Mouse (Mus musculus): ENCODE measurements around the gene Sys1.
A peak's percentile ranks its signal among the peaks of the same experiment; 100 is the strongest.

The Sys1 gene

DNA sequence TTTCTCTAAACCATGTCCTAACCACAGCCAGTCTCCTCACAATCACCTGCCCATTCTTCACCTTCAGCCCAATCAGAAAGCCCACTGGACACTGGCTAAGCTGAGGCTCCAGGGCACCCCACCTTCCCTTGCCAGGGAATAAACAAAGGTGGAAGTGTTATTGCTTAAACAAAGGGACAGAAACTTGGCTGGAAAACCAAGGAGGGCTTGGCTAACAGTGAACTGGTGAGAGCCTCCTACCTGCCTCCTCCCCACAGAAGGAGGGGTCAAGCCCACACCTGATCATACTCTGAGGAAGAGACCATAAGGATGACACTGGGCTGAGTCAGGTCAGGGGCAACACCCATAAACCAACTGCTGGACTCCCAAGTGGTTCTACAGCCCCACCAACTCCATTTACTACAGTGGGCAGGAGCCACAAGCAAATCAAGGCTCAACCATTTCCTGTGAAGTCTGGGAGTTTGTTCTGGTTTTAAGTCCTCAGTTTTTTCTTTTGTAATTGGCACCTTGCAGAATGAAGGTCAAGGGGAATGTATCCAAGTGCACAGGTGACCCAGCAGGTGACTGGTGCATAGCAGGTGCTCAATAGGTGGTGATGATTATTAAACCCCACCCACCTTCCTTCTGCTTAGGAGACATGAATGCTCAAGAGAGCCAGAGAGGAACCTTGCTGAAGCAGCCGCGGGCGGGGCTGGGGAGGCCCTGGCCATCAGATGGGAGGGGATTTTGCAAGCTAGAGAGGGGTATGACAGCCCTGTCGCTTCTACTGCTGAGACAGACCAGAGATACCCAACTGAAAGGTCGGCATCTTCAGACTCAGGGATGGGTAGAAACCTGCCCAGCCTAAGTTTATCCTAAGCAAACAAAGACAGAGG is 21.3 kb upstream of the Sys1 start:
- DNase-seq, result no peak

DNA sequence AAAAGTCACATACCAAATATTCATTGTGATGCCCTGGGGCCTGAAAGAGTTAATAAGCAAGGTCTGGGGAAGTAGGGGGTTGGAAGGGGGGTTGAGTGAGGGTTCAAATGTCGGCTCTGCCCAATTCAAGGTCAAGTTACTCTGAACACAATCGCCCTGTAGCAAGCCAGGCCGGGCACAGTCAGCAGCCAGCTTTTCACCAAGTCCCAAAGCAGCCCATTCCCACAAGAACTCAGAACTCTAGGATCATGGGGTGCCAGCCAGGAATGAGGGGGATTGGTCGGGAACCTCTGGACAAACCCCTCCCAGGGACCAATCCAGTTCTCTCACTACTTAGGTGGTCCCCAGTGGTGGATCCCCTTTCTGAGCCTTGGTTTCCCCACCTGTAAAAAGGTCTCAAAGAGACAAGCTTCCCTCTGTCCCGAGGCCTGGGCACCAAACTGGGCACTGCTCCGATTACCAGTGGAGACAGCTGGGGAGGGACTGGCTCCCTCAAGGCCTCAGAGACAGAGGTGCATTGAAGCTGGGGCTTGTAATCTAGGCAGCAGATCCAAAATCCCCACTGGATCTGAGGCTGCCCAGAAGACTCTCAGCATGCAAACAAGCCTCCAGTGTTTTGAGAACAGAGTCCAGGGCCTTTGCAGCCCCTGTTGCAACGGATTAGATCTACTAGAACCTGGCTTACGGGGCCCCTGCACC is 20.4 kb upstream of the Sys1 start:
- no peak for DNase-seq

DNA sequence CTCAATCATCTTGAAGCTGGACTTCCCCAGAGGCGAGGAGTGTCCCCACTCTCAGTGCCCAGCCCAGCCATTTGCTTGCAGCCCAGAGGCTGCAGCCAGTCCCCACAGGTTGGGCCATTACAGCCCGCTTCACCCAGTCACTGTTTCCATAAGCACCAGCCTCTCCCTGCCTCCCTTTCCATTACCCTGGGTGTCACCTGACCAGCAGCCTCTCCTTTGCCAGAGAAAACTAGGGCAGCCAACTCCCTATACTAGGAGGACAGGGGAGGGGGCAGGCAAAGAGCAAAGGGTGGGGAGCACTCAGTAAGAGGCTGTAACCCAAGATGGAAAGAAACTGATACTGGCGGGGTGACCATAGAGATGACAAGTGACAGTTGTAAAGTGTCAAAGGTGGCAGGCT is 19.8 kb upstream of the Sys1 start:
- no peak for DNase-seq

DNA sequence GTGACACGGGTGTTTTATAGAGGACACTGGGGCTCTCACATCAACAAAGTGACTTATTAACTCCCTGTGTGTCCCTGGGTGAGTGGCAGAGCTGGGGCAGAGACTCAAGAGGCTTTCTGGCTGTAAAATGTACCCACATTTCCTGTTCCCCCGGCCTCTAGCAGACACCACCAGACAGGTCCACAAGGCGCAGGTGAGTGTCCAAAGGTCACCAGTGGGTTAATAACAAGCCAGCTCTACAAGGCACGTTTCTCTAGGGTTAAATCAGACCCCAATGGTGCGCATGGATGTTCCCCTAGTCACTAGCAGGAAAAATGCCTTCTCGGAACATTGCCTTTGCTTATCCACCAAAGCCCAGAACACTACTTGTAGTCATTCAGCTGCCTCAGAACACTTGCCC is 19.1 kb upstream of the Sys1 start:
- DNase-seq, result no peak

DNA sequence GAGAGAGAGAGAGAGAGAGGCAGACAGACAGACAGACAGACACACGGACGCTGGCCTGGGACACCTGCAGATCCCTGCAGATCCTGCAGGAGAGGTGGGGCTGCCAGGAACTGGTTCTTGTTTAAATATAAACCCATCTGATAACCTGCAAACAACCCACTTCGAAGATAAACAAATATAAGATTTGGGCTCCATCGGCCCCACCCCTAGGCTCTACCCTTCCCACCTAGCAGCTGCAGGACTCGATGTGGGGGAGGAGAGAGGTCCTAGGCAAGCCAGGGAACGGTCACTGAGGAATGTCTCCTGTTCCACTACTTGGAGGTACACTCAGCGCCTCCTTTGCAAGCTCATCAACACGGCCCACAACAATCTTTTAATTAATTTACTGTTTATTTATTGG is 18.5 kb upstream of the Sys1 start:
- DNase-seq, result no peak

DNA sequence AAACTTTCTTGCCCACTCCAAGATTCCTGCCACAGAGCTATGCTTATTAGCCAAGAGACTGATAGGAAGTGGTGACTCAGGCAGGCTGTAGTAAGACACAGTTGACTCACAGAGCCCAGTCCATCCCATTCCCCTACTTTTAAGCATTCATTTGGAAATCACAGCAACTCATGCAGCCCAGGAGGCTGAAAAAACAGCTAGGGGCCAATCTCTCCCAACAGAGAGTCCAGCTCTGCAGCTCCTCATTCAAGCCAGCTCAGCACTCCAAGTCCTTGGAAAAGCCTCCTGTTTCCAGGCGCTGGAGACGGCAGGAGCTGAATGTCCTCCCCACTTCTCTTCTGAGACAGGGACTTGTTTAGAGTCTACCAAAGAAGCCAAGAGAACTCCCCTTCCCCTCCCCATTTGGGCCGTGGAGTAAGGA is 17.8 kb upstream of the Sys1 start:
- DNase-seq, result no peak

DNA sequence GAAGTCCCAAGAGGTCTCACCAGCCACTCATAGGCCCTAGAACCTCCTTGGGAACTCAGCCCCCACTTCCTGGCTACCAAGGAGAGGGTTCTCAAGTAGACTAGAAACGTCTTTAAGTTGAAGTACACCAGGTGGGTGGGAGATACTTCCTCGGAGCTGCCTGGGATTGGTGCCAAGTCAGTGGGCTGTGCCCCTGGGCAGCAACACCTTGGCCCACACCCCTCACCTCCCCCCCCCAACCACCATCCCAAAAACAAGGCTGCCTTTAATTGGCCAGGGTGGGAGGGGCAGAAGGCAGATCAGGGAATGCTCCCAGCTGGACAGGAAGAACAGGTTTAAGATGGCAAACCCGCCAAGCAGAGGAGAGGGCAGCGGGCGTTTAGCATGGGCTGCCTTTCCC is 16.4 kb upstream of the Sys1 start:
- no peak for DNase-seq

DNA sequence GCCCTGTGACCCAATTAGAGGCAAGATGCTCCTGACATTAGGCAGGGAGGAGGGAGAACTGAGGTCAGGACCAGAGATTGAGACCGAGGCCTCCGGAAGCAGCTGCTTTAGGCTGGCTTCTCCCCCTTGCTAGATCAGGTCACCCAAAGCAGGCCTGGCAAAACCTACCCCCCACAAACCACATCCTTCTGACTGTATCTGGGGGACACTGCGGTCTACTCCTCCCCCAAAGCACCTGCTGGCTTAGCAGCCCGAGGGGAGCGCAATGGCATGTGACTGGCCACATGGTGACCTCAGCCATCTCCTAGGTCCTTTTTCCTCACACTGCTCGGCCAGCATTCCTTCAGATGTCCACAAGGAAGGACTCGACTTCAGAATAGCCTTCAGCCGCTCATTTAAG is 15.6 kb upstream of the Sys1 start:
- DNase-seq, result no peak

DNA sequence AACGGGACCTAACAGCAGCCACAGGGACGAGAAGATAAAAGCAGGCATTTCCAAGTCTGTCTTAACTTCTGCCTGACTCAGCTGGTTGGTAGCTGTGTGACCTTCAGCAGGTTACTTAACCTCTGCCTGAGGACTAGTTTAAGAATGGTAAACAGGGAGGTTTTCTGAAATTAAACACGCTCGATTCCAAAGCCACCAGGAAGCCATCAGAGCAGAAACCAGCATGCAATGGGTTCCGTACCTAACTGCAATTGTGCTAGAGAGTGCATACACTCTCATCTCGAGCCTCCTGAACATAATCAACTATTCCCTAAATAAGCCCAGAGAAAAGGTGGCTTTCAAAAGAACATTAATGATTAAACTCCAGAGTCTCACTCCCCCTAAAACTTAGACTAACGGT is 15.0 kb upstream of the Sys1 start:
- no peak for DNase-seq

DNA sequence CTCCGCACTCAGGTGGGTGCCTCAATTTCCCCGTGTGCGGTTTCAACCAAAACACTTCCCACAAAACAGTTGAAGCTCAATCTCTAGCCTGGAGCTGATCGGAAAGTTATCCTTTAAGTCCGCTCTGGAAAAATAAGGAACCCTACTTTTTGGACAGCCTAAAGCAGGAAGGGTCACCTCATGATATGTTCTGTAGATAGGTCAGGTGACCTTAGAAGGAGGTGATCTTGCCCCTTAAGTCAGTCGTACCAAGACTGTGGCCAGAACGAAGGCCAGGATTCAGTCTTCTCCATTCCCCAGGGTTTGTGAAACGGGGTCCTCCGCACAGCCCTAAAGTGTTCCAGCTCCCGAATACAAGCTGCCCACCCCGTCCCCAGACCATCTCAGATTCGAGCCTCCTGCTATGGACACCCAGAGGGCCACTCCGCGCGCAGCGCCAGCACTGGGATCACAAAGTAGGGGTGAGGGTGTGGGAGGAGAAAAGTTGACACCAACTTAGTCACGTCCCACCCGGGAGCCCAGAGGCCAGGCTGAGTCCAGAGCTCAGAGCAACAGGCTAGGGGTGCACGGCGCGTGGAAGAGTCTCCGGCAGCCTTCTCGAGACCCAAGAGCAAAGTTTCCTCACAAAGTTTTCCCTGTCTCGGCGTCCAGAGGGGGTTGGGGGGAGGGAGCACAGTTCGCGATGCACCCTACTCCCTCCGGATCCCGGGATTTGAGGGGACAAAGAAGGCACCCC is 14.3 kb upstream of the Sys1 start:
- peak; percentile 23 for DNase-seq

DNA sequence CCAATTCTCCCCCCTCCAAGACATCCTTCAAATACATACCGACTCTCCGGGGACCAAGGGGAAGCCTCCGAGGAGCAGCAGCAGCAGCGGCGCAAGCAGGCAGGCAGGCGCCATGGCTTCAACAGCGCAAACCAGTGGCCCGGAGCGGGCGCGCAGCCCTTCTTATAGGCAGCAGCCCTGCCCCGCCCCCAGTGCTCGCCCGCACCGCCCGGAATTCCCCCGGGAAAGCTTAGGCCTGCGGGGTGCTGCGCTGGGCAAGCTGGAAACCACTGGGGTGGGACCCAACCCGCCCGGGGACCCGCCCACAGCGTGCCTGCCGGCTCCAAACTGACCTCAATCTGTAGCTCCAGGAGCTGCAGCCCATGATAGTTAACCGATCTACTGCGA is 13.7 kb upstream of the Sys1 start:
- DNase-seq, result peak; percentile 78

DNA sequence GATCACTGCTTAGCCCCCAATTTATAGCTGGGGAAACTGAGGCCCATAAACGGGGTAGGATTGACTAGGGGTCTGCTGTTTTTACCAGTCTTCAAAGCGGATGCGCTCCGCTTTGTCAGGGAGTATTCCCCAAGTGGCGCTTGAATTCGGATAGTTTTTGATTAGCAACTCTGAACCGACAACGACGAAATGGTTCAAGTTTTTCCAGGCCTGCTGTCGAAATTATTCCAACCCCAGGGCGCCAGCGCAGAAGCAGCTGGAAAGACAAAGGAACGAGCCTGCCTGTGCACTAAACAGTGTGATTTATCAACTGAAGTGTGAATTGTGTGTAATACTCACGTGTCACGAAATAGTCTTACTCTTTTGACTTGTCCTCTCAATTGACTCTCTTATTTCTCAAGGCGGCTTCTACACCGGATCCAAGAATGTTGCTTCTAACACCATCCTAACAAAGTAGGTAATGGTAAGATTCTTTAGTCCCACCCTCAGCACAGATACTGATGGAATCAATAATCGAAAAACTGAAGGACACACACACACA is 13.2 kb upstream of the Sys1 start, which contains the start of gene Sdc4:
Gene Sdc4 (minus strand): TSS at position 428 of the 541 bp plus-strand sequence.
- no peak for DNase-seq

DNA sequence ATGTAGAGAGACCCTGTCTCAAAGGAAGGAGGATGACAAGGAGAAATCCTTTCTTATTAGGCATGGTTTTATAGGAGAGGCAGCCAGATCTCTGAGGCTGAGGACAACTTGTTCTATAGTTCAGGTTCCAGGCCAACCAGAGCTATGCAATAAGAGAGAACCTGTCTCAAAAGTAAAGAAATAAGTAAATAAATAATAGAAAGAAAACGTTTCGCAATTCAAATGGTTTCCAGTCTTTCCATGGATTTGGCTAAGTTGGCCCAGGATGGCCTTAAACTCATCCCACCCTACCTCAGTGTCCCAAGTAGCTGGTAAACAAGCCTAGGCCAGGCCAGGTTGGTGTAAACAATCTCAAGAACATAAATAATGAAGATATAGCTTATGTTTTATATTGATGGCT is 12.1 kb upstream of the Sys1 start:
- no peak for DNase-seq

DNA sequence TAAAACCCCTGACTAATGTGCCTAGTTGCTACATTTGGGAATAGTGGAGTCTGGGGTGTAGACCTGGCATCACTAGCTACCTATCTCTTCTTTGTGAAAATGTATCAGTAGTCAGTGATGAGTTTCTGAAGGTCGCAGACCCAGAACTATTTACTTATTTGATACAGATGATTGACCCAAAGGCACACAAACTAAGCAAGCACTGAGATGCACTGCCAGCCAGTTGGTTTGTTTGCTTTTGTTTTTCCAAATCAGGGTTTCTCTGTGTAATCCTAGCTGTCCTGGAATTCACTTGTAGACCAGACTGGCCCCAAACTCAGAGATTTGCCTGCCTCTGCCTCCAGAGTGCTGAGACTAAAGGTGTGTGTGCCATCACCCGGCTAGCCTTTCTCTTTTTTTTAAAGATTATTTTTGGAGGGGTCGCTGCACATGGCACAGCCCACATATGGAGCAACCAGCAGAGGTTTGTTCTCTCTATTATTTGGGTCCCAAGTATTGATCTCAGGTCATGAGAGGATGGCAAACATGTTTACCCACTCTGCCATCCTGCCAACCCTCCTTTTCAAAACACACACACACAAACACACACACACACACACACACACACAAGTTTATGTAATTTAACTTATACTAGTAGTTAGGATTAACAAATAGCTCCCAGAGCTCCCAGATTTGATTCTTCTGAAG is 11.2 kb upstream of the Sys1 start:
- DNase-seq, result no peak

DNA sequence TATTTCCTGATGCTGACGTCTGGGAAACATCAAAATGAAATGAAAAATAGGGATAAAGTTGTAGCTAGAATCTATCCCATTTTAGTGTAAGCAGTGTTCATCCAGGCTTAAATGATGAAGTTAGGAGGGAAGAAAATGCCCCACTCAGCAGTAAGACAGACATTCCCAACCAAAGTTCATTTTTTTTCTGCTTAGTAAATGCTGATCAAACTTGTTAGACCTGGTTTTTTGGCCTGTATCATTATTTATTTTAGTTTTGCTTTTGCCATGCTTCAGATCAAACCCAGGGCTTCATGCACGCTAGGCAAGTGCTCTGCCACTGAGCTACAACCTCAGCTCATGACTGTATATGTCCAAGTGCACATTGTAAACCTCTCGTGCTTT is 10.7 kb upstream of the Sys1 start:
- DNase-seq, result no peak

DNA sequence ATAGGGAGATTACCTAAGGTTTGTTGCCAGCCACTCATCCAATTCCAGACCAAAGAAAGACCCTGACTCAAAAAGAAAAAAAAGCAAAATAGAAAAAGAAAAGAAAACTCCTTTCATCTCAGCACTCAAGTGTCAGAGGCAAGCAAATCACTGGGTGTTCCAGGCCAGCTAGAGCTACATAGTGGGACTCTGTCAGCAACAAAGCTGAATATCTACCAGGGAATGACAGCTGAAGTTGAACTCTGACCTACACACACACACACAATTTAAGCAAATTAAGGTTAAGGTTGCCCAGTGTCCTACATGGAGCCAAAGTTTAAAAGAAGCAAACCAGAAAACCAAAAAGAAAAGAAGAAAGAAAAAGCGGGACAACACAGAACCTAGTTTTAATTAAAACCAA is 8.6 kb upstream of the Sys1 start:
- no peak for DNase-seq

DNA sequence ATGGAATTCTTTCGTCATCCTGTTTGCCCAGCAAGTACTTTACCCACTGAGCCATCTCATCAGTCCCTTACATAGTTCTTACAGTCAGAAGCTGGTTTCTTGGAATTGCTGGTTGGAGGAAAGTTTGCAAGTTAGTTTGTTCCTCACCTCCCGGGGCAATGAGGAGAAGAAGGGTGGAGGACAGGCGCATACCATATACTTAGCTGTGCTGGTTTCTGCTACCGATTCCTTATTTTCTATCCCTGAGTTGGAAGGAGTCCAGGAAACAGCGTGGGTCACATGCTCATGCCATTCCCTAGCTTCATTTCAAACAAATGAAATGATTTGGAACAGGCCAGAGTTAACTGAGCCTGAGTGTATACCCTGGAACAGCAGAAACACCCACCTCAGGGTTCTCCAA is 7.8 kb upstream of the Sys1 start:
- no peak for DNase-seq

DNA sequence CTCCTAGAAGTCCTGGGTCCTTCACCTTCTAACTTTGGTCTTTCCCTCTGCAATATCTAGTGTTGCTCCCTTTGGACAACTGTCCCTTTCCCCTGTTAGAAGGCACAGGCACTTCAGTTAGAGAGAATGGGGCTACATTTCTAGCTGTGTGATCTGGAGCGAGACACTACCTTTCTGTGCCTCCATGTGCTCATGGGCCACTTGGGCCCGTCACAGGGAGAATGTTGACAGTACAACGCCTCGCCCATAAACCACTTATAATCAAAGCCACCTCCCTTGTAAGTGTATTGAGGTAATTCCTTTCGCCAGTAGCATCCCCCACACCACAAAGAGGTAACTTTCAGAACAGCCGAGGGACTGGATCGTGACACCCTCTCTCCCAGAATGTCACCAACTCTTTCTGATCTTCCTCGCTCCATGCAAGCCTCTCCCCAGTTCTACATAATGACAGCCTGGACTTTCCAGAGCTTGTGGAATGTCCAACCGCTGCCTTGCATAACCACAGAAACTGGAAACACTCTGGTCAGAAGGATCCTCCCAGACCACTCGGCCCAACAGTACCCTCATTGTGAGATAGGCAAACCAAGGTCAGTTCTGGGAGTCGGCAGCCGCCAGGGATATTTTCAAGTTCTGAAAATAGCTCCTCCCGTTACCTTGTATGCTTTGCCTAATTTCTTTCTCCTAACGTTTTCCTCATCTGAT is 7.3 kb upstream of the Sys1 start:
- DNase-seq, result no peak

DNA sequence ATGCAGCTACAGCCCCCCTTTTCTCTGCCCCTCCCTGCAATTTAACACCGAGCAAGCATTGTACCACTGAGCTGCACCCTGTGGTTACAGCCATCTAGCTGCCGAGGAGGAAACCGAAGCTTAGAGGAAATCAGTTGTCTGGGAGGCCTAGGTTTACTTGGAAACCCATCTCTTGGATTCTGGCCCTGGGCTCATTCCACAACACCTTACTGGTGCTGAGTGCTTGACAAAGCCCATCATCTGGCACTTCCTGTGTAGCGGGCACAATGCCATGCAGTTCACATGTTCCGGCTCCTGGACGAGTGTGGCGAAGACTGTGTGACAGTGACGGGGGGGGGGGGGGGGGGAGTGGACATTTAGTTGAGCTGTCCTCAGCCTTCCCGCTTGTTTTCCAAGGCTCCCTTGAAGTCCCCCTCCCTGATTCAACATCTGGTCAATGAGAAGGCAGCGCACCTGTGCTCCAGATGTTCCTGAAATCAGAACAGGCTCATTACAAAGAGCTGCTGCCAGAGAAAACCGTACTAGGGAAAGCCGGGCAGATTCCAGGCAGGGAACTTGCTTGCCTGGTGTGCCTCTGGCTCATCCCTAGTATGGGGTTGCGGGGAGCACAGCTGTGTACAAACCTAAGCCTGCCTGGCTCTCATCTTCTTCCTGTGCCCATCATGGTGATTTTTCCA is 4.6 kb upstream of the Sys1 start:
- DNase-seq, result no peak

DNA sequence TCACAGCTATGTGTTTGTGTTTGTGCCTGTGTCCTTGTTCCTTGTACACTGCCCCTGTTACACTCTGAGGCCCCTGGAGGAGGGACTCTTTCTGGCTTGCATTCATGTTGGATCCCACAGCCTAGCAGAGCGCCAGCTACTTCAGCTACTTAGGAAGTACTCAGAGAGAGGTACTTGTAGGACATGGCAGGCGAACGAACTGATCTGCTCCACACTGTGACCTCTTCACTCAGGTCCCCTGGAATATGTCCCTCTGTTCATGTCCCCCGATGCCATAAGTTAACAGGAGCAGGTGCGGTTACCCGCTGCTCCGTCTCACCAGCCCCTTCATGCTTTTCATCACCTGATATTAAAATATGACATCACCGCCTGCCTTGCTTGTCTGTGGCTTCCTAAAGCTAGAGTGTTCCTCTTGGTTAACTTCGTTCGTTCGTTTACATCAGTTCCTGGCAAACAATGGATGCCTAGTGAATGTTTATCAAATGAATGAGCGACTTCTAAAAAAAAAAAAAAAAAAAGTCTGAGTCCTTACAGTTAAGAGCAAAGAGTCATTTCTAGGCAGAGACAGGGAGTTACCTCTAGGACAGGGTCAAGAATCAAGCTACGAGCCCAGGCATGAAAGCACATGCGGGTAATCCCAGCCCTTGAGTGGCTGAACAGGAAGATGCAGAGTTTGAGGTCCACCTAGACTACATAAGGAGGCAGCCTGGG is 3.6 kb upstream of the Sys1 start:
- no peak for DNase-seq

Data from liver (tissue).